Mouse (Mus musculus) lung, embryonic 16.5 days (tissue): ENCODE results near the gene Tbc1d4. TPM values are rescaled to one million over a fixed set of nuclear protein-coding genes. Genes with fewer than 3 reads are reported as not detected.

Experiments used
- polyA plus RNA-seq: library from polyadenylated mRNA; unstranded; fragments of >200 nt; fragmentation: Nextera tagmentation; extraction: Ambion mirVana; gene quantifications from 2 replicates; pipeline ENCODE4 v1.2.1, GENCODE M21; 2015

The Tbc1d4 gene
- polyA plus RNA-seq, 1 experiment from 2014 or later = 12.3 TPM

Other genes starting within 250 kb of the Tbc1d4 start
- gene Commd6, start 31.5 kb upstream of the Tbc1d4 start, polyA plus RNA-seq = 91.2 and 98.5 TPM in 2 replicates
- 94.6 and 98.5 TPM in 2 replicates for gene Uchl3, start 44.8 kb upstream of the Tbc1d4 start, polyA plus RNA-seq
- gene Gm9922, start 120.6 kb upstream of the Tbc1d4 start, polyA plus RNA-seq = 0.96 and 2.3 TPM in 2 replicates
- gene Lmo7, start 120.8 kb upstream of the Tbc1d4 start, polyA plus RNA-seq = 46.4 and 52.7 TPM in 2 replicates